Mouse (Mus musculus) liver, embryonic 14.5 days (tissue): Measurements from ENCODE around the gene Sfxn4. TPM values are rescaled to one million over a fixed set of nuclear protein-coding genes. Genes with fewer than 3 reads are reported as not detected.

Source experiments
- ATAC-seq: fragments of 200-750 bp; cut with Nextera tagmentation; 2 replicates; pipeline ENCODE4 v1.8.0; 2017; ENCODE audit warnings: moderate number of reproducible peaks, mild to moderate bottlenecking, moderate library complexity; ENCODE audit not compliant: insufficient read depth
- DNase-seq, 3 experiments: peaks; one replicate each; pipeline ENCODE4 v3.0.0-alpha.2; 2012 to 2013; ENCODE audit warnings: low read depth in 3 of 3, low spot score in 3 of 3
- H3K27ac ChIP-seq: fragments of 300-500 bp; sonication (generic); 2 replicates; pipeline ENCODE4 v1.5.1; 2014; ENCODE audit warnings: moderate library complexity, mild to moderate bottlenecking, control low read depth, inconsistent platforms
- H3K27me3 ChIP-seq: fragments of 300-500 bp; sonication (generic); 2 replicates; pipeline ENCODE4 v1.6.1; 2014; ENCODE audit warnings: mild to moderate bottlenecking, low read length, moderate library complexity; ENCODE audit not compliant: control insufficient read depth, insufficient read depth
- H3K36me3 ChIP-seq: fragments of 300-500 bp; sonication (generic); replicated peaks from 2 replicates; pipeline ENCODE4 v1.6.1; 2014; ENCODE audit warnings: low read depth; ENCODE audit not compliant: control insufficient read depth, insufficient read depth
- H3K4me1 ChIP-seq, 2 experiments: fragments of 200-500 bp in 1 of 2; fragments of 300-500 bp in 1 of 2; sonication (generic) in 1 of 2; replicated peaks; 2 replicates each; pipeline ENCODE4 v1.6.1; 2012 to 2014; ENCODE audit warnings: antibody characterized with exemption in 1 of 2, inconsistent platforms in 1 of 2, low read length in 1 of 2; ENCODE audit not compliant: control insufficient read depth in 2 of 2, insufficient read depth in 2 of 2
- H3K4me2 ChIP-seq: fragments of 300-500 bp; sonication (generic); 2 replicates; pipeline ENCODE4 v1.6.1; 2014; ENCODE audit warnings: low read depth, mild to moderate bottlenecking, control low read depth, moderate library complexity
- H3K4me3 ChIP-seq, 2 experiments: fragments of 200-500 bp in 1 of 2; fragments of 300-500 bp in 1 of 2; sonication (generic) in 1 of 2; 2 replicates each; pipeline ENCODE4 v1.5.1; 2012 to 2014; ENCODE audit warnings: low read depth in 2 of 2, low read length in 2 of 2, mild to moderate bottlenecking in 2 of 2, control low read depth in 1 of 2, inconsistent platforms in 1 of 2, moderate library complexity in 1 of 2; ENCODE audit not compliant: insufficient read depth in 1 of 2
- H3K9ac ChIP-seq: fragments of 300-500 bp; sonication (generic); replicated peaks from 2 replicates; pipeline ENCODE4 v1.6.1; 2014; ENCODE audit warnings: mild to moderate bottlenecking, control low read depth, moderate library complexity
- H3K9me3 ChIP-seq: fragments of 300-500 bp; sonication (generic); 2 replicates; pipeline ENCODE4 v1.6.1; 2016; ENCODE audit warnings: low read length, mixed read lengths; ENCODE audit not compliant: control insufficient read depth
- CTCF ChIP-seq: IDR thresholded peaks from 2 replicates; pipeline ENCODE4 v1.5.1; 2016; ENCODE audit warnings: antibody characterized with exemption, low read depth, control low read depth
- EP300 ChIP-seq: IDR thresholded peaks from 2 replicates; pipeline ENCODE4 v1.6.1; 2016; ENCODE audit warnings: antibody characterized with exemption, low read depth
- WGBS: fragments of 180-500 bp; shearing (Covaris S2); extraction: QIAGEN DNeasy Blood & Tissue Kit; methylation state at CpG from one replicate; pipeline ENCODE4 v1.1.7; 2014; ENCODE audit not compliant: insufficient replicate concordance; 5-methylcytosine and 5-hydroxymethylcytosine counted together
- polyA plus RNA-seq, 2 experiments: library from polyadenylated mRNA; depleted of rRNA in 1 of 2; stranded (reverse) in 1 of 2; unstranded in 1 of 2; fragments of >200 nt; fragmentation: Nextera tagmentation in 1 of 2; extraction: Ambion mirVana in 1 of 2; gene quantifications; 2 replicates each; pipeline versions ENCODE4 v1.2.1 to v1.2.3; 2012 to 2014

The Sfxn4 gene
- polyA plus RNA-seq, 2 experiments: 0.98 to 1.2 TPM

- Histone ChIP-seq H3K4me3 (peak overlapping the region; percentile 69 to 94), H3K9ac (peak overlapping the region; percentile 91), H3K4me2 (peak overlapping the region; percentile 91), H3K36me3 (peaks cover 16% of the 10 kb centered on the region), H3K4me1 (peaks cover 16 to 20% of the 10 kb centered on the region in 2 experiments), H3K9me3 (no peaks in the 10 kb centered on the region), H3K27me3 (no peaks in the 10 kb centered on the region), H3K27ac (peak overlapping the region; percentile 78)
- 8% methylated on average over 10 of the region's 10 CpGs for WGBS
- TF ChIP-seq EP300 (no peak), CTCF (no peak)
- DNase-seq (peak in 1 of 3 experiments; percentile 30), ATAC-seq (peak; percentile 26)
Observed at GRCm38 (mm10) chr19:60812036-60812389, 49.3 kb downstream of the Sfxn4 start.

- ATAC-seq (peak; percentile 100), DNase-seq (peak; percentile 87 to 91 (median 89))
- Histone ChIP-seq H3K4me2 (peak within 1 kb of the TSS; percentile 91), H3K9me3 (no peaks in the 10 kb centered on the region), H3K27me3 (no peaks in the 10 kb centered on the region), H3K4me1 (peaks cover 16 to 20% of the 10 kb centered on the region in 2 experiments), H3K27ac (peak within 1 kb of the TSS; percentile 78), H3K4me3 (peak within 1 kb of the TSS; percentile 69 to 94), H3K36me3 (peaks cover 11% of the 10 kb centered on the region), H3K9ac (peak within 1 kb of the TSS; percentile 91)
- TF ChIP-seq EP300 (no peak), CTCF (peak; percentile 99)
- 4% methylated on average over 45 of the region's 45 CpGs for WGBS
Observed at GRCm38 (mm10) chr19:60811098-60812035, 49.9 kb downstream of the Sfxn4 start, which contains the start of gene Fam45a. Gene Fam45a (plus strand): TSS chr19:60811585.

GRCm38 (mm10) chr19:60809927-60810326 lies 51.4 kb downstream of the Sfxn4 start:
- ATAC-seq (no peak), DNase-seq (no peak)
- H3K4me1 ChIP-seq: peaks cover 16 to 20% of the 10 kb centered on the region in 2 experiments
- H3K27ac ChIP-seq: no peak overlapping the region; the same call in 1 of the 2 replicates
- H3K4me2 ChIP-seq: no peak overlapping the region
- no peak overlapping the region for H3K9ac ChIP-seq
- H3K4me3 ChIP-seq: no peak overlapping the region
- WGBS: 10% methylated on average over 2 of the region's 2 CpGs
- H3K36me3 ChIP-seq: peaks cover 3% of the 10 kb centered on the region
- H3K27me3 ChIP-seq: no peaks in the 10 kb centered on the region
- TF ChIP-seq EP300 (peak; percentile 54; the same call in 1 of the 2 replicates), CTCF (no peak)
- no peaks in the 10 kb centered on the region for H3K9me3 ChIP-seq

- WGBS: 24% methylated on average over 2 of the region's 2 CpGs
Observed at GRCm38 (mm10) chr19:60804903-60805302, 56.4 kb downstream of the Sfxn4 start.

GRCm38 (mm10) chr19:60799867-60800569 lies 61.3 kb downstream of the Sfxn4 start:
- TF ChIP-seq EP300 (peak; percentile 87), CTCF (no peak)
- peak overlapping the region; percentile 23; the same call in 1 of the 2 replicates for H3K9ac ChIP-seq
- H3K4me3 ChIP-seq: no peak overlapping the region
- no peaks in the 10 kb centered on the region for H3K36me3 ChIP-seq
- H3K27ac ChIP-seq: peak overlapping the region; percentile 82
- H3K4me2 ChIP-seq: peak overlapping the region; percentile 57
- peak; percentile 78 to 88 (median 83) for DNase-seq
- no peaks in the 10 kb centered on the region for H3K27me3 ChIP-seq
- 16% methylated on average over 7 of the region's 7 CpGs for WGBS
- peak; percentile 88 for ATAC-seq
- peaks cover 28 to 35% of the 10 kb centered on the region in 2 experiments for H3K4me1 ChIP-seq
- H3K9me3 ChIP-seq: no peaks in the 10 kb centered on the region

More at GRCm38 (mm10) chr19:60804903-60805302, 56.4 kb downstream of the Sfxn4 start:
- Histone ChIP-seq H3K27ac (no peak overlapping the region), H3K9me3 (no peaks in the 10 kb centered on the region), H3K36me3 (no peaks in the 10 kb centered on the region), H3K4me2 (no peak overlapping the region), H3K9ac (no peak overlapping the region), H3K4me3 (no peak overlapping the region), H3K27me3 (no peaks in the 10 kb centered on the region), H3K4me1 (peaks cover 13% of the 10 kb centered on the region in 2 experiments)
- DNase-seq (no peak), ATAC-seq (no peak)
- TF ChIP-seq CTCF (no peak), EP300 (no peak)
